Mouse (Mus musculus): ENCODE data around the gene Tmem127. TPM values are rescaled to one million over a fixed set of nuclear protein-coding genes. Genes with fewer than 3 reads are reported as not detected.
"Not testable (repeated sequence)": the region's sequence is repeated elsewhere in the genome, so short reads cannot be mapped to it uniquely, and the experiment has no call there.

Tmem127 gene
- total RNA-seq, 4 experiments from 2014 or later, result 23.9 to 27.7 (median 27.2) TPM

DNA sequence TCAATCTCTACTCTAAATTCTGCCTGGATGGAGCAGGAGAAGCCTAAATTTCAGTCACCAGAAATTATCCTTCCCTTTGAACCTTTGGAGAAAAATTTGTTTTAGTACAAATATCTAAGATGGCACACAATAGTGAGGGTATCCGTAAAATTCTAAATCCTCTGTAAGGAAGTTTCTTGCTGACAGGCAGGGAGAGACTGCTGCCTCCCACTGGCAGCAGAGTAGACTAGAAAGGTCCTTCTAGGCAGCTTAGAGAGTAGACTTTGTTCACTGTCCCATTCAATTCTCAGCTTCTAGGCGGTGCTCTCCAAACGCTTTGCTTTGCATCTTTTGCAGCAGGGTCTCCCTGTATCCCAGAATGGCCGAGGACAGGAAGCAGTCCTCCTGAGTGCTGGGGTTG lies 20.1 kb downstream of the Tmem127 start:
- no peak for DNase-seq (ENCODE audit: low spot score)

DNA sequence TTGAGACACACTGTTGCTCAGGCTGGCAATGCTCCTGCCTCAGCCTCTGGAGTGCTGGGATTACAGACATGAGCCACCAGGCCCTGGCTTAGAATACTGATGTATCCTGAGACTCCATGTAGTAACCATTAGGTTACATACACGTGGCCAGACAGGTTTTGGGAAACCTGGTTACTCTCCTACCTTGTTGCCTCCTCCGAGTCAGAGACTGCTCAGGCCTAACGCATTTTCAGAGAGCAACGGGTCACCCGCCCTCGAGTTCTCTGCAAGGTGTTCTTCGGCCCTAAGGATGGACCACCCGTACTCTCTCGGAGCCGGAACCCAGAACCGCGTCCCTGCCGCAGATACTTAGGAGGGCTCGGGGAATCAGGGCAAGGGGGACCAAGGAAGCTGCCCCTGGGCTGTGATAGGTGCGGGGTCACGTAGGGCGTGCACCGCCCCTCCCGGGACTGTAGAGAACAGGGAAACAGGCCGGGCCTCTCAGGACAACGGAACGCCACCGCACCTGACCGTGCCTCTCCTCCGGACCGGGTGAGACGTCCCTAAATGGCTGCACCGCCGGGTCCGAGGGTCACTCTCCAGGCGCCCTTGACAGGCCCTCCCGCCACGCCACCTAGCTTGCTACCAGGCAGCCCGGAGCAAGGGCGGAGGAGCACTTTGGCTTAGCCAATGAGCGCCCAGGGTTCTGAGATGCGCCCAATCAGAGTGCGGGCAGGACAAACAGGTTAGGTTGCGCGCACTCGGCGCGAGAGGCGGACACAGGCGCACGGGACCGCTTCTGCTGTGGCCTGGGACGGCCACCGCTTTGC lies 22.0 kb downstream of the Tmem127 start, which contains the start of gene Stard7:
Stard7 (plus strand) TSS at position 728 of the 809 bp plus-strand sequence.
- peak; percentile 97 for DNase-seq (ENCODE audit: low spot score)

DNA sequence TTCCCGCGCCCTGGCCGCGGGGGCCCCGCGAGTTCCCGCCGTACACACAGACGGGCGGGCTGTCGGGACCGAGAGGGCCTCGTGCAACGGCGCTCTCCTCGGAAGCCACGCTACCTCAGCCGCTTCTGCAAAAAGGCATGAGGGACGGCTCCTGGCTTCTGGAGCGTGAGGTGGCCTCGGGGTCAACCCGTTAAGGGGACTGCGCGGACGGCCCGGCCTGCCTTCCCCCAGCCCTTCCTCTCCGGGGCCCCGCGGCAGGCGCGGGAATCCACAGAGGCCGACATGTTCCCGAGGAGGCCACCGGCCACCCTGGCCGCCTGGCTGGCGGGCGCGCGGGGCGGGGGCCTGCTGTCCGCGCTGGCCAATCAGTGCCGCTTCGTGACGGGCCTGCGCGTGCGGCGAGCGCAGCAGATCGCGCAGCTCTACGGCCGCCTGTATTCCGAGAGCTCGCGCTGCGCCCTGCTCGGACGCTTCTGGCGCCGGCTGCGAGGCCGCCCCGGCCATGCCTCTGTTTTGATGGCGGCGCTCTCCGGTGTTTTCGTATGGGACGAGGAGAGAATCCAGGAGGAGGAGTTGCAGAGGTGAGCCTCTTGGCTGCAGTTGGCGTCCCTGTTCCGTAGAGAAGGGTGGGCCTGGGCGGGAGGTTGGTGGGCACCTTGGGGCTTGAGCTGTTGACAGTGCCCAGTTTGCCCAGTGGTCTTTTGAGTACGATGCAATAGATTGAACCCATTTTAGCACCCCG lies 22.8 kb downstream of the Tmem127 start:
- DNase-seq (ENCODE audit: low spot score), result peak; percentile 80

DNA sequence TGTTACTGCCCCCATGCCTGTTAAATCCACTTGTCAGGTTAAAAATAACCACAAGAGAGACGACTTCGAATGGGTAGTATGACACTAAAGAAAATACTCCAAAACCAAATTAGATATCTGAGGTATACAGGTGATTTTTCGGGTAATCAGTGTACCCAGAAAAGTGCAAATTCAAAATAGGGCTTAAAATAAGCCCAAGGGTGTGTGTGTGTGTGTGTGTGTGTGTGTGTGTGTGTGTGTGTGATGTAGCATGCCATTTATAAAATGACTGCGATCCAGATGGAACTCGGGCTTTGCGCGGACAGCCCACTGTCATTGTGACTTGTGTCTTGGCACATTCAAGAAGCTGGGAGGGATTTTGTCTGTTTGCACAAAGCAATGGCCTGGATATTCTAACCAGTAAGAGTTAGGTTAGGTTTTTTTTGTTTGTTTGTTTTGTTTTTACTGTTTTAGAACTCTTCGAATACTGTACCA lies 23.4 kb downstream of the Tmem127 start:
- DNase-seq (ENCODE audit: low spot score), result no peak

DNA sequence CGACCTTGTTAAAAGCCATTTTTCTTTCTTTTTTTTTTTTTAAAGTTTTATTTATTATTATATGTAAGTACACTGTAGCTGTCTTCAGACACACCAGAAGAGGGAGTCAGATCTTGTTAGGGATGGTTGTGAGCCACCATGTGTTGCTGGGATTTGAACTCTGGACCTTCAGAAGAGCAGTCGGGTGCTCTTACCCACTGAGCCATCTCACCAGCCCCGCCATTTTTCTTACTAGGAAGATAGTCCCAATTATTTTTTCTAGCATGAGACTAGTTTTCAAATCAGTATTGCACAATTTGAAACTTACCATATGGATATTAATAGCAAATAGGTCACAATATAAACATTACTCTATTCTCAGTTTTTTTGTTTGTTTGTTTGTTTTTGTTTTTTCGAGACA lies 24.3 kb downstream of the Tmem127 start:
- not testable (repeated sequence) for DNase-seq (ENCODE audit: low spot score)

DNA sequence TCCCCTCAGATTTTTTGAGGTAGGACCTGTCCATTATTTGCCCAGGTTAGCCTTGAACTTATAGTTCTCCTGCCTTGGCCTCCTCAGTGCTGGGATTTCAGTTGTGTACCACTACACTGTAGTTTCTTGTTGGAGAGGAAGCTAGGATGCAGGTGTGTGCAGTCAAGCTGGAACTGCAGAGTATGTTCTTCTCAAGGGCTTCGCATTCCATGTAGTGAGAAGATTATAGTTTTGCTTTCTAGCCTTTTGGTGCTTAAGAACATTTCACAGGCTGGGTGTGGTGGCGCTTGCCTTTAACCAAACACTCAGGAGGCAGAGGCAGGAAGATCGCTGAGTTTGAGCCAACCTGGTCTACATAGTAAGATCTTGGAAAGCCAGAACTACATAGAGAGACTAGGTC lies 25.1 kb downstream of the Tmem127 start:
- DNase-seq (ENCODE audit: low spot score), result no peak

DNA sequence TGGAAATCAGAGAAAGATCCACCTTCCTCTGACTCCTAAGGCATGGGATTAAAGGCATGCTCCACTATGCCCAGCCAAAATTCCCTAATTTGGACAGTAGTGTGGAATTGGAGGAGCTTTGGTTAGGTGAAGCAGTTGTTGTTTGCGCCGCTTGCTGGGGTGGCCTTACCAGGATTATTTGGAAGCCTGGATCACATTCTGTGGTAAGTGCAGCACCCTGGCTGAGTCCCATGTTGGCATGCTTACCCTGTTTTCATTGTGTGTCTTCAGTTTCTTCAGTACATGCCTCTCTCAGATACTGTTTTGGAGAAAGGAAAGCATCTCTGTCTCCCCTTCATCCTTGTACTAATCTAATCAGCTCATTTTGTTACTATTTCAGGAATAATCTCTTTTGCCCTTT lies 26.9 kb downstream of the Tmem127 start:
- DNase-seq (ENCODE audit: low spot score), result no peak

DNA sequence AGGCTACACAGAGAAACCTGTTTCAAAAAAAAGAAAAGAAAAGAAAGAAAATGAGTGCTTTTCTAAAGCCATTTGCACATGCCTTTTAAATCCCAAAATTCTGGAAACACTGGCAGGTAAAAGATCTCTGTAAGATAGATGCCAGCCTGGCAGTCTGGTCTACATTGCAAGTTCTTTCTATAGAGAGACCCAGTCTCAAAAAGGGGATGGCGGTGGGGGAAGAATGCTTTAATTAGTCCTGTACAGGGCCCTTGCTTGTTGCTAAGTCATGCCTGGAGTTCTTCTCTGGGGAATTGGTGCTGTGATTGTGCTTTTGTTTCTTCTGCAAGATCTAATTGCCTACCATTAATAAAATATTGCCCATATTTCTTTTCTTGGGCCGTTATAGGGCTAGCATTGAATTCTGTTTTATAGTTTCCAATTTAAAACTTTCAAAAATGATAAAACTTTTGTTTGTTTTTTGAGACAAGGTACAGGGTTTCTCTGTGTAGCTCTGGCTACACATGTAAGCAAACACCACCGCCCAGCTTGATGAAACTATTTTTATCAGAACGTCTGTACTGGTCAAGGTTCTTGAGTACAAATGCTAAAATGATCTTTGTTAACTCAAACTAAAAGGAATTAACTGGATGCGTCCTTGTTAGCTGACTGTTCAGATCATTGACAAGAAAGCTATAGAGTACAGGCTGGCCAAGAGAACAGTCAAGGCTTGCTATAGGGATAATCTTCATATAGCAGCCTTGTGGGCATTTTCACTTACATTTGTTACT lies 28.0 kb downstream of the Tmem127 start:
- no peak for DNase-seq (ENCODE audit: low spot score)

DNA sequence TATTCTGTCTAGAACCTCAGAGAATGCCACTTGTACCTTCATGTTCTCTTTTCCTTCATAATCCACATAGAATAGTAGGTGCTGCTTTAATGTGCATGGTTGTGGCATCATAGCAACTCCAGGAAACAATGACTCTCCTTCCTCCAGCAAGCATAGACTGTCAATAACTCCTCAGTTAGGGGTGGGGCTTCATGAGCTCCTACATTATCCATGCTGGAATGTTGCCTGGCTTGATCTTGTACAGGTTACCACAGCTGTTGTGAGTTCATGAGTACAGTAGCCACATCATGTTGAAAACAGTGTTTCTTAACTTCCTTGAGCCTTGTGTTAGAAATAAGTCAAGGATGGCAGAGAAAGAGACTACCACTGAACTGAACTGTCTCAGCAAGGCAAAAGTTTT lies 30.5 kb downstream of the Tmem127 start:
- no peak for DNase-seq (ENCODE audit: low spot score)

DNA sequence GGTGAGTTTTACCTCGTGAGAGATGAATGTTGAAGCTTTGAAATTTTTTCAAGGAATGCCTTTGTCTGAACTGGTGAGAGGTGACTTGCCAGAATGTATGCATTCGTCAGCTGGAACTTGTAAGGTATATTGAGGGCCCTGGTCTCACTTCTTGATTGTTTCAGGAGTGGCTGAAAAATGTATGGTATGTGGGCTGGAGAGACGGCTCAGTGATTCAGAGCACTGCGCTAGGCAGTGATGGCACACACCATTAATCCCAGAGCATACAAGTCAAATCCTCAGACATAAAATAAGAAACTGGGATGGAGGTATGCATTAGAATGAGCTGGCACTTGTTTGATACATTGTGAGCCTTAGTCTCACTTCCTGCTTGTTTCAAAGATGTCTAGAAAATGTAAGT lies 44.5 kb downstream of the Tmem127 start:
- DNase-seq (ENCODE audit: low spot score), result no peak

DNA sequence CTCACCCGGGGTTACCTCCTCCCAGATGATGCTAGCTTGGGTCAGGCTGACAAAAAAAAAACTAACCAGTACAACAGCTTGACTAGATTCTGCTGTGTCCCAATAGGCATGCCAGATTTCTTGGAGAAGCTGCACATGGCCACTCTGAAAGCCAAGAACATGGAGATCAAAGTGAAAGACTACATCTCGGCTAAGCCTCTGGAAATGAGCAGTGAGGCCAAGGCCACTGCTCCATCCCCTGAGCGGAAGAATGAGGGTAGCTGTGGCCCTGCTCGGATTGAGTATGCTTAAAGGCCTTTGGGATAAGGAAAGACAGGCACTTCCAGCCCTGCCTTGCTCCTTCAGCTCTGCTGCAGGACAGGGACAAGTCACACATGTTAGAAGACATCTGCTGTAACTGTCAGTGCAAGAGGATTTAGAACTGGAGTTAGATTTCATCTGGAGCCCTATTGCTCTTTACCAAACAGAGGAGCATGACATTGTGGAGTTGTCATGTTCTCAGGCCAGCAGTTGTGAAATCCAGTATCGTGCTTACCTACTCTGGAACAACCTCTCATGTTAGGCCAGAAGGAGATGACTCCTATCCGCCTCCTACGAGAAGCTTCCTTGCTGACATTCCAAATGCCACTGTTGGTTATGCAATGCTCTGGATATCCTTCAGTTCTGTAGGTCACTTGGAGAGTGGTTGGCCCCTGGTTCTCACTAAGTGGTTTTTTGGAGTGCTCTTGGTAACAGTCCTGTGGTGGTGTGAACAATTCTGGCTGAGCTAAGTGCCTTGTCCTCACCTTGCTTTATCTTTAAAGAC lies 49.5 kb downstream of the Tmem127 start:
- peak; percentile 16 for DNase-seq (ENCODE audit: low spot score)

DNA sequence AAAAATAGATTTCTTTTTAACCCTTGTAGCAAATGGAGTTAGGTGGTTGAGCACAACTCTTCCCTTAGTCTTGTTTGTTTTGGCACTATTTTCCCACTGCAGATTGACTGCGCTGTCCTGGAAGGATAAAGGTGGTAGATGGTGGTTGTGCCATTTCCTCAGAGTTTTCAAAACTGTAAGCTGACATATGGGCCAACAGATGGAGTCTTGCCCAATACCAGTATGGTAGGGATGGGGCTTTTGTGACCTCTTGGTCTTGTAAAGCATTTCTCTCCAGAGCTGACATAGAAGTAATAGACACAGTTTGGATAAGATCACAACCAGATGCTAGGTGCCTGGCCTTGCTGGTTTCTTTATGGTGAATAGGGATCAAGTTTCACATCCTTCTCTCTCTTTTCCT lies 50.3 kb downstream of the Tmem127 start:
- DNase-seq (ENCODE audit: low spot score), result no peak

DNA sequence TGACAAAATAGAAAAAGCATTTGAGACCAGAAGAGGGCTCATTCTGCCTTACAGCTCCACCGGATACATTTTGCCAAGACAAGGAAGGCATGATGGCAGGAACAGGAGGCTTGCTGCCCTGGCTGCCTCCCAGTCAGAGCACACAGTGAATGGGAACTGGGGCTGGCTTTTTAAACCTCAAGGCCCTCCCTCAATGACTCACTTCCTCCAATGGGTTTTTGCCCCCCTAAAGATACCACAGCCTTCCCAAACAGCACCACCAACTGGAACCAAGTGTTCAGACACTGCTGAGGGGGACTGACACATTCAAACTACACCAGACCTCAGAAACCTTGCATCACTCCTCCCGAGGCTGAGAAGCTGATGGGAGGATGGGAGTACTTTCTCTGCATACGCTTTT lies 53.0 kb downstream of the Tmem127 start:
- DNase-seq (ENCODE audit: low spot score), result no peak

DNA sequence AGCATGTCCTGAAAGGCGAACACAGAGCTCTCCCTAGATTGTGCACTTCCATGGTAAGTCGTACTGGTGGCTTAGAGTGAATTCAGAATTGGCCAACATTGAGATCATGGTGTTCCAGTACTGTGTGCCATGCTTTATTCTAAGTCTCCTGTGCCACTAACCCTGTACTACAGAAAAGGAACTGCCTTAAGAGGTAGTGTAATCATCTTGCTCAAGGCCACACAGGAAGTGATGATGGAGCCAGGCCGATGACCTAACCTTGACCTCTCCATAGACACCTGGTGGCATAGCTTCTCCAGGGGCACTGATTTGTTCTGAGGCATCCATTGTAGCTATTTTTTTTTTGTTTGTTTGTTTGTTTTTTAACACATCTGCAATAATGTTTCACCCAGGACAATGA lies 54.2 kb downstream of the Tmem127 start:
- no peak for DNase-seq (ENCODE audit: low spot score)

DNA sequence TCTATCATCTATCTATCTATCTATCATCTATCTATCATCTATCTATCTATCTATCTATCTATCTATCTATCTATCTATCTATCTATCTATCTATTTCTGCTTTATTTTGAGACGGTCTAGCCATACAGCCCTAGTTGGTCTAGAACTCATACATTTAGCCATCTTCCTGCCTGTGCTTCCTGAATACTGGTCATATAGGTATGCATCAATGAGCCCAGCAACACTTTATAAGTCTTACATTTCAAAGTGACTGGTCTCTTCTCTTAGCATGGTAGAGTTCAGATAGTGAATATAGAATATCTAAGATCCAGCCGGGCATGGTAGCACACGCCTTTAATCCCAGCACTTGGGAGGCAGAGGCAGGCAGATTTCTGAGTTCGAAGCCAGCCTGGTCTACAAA lies 56.5 kb downstream of the Tmem127 start:
- DNase-seq (ENCODE audit: low spot score), result not testable (repeated sequence)

DNA sequence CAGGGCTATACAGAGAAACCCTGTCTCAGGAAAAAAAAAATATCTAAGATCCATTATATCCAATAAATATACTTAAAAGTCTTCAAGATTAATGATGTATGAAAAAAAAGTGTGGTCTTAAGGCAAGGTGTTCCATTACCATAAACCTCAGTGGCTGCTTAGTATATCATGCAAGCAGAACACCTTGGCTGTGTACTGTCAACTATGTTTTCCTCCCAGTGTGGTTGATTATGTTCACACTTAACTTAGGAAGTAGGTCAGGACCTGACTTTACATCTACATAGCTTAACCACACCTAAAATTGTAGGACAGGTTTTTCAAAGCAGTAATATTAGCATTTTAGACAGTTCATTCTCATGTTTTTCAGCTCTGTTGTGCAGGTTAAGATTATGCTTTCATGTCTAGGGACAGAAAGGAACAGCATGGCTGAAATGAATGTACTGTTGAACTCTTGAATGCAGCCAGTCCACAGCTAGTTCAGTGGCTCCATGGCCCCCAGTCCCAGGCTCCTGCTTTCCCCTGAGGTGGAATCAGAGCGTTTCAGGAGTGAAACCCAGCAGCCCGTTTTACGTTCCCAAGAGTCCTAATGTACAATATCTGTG lies 57.0 kb downstream of the Tmem127 start:
- no peak for DNase-seq (ENCODE audit: low spot score)

DNA sequence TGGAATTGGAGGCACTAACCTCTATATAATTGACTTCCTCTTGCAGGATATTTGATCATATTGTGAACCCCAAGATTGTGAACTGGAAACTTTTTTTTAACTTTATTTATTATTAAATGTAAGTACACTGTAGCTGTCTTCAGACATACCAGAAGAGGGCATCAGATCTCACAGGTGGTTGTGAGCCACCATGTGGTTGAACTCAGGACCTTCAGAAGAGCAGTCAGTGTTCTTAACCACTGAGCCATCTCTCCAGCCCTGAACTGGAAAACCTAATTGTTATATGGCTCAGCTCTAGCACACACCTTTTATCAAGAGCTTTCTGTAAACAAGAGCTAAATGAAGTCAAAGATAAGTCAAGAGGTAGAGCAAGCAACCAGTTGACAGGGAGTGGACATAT lies 58.4 kb downstream of the Tmem127 start:
- no peak for DNase-seq (ENCODE audit: low spot score)

DNA sequence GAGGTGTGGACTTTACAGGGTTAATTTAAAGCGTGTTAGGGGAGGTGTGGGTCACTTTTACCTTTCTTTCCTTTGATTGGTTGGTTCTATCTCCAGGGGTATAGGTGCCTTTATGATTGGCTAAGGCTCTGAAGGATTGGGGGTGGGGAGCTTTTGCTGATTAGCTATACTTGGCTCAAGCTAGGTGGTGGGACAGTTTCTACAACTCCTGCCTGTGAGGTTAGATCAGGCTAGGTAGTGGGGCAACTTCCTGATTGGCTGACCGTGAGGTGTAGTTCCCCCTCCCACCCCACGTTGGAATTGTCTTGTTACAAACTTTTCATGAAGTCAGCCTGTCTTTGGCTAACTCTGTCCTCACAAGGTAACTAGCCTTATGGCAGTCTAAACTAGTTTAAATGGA lies 59.5 kb downstream of the Tmem127 start:
- DNase-seq (ENCODE audit: low spot score), result no peak

DNA sequence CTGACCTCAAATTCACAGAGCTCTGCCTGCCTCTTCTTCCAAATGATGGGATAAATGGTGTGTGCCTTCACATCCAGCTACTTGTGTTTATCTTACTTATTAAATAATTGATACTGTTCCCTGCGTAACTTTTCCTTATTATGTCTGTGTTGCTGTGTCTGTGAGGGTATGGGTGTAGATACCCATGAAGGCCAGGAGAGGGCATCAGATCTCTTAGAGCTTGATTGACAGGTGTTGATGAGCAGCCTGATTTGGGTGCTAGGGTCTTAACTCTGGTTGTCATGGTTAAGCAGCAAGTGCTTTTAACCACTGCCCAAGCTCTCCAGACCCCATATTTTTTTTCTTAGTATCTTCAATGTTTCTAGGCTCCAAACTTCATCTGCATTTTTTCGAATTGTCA lies 61.0 kb downstream of the Tmem127 start:
- DNase-seq (ENCODE audit: low spot score), result no peak

DNA sequence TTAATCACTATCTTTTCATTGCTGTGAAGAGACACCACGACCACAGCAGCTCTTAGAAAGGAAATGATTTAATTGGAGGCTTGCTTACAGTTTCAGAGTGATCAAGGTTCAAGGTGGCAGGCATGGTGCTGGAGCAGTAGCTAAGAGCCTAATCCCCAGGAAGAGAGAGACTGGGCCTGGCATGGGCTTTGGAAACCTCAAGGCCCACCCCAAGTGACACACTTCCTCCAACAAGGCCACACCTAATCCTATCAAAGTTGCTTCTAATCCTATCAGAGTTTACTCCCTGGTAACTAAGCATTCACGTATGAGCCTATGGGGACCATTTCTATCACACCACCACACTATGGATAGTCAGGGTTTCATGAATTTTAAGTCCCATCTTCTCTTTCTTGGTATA lies 62.5 kb downstream of the Tmem127 start:
- no peak for DNase-seq (ENCODE audit: low spot score)

DNA sequence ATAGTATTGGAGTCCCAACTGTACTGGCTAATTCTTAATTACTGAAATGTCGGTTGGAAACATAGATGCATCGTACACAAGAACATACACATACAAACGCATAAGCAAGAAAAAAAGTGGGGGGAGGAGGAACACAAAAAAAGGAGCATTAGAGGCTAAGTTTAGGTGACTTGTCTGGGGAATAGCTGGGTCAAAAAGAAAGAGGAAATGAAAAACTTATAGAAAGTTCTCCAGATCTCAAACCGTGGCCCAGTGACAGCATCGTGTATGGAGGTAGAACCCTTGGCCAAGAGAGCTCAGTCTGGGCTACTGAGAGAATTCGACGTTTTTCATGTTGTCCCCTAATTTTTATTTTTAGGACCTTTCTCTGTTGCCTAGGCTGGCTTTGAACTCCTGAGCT lies 63.0 kb downstream of the Tmem127 start:
- no peak for DNase-seq (ENCODE audit: low spot score)

Measured in heart, adult 8-10 months (tissue).